Mouse (Mus musculus): ENCODE measurements at regions not wholly inside any gene's neighbourhood (a gene's known extent, or its start where the extent isn't known, plus 50 kb on each side); places are given as distances from the start of the nearest gene placed in this dataset.

GRCm38 (mm10) chr8:91876161-91876560 is 74.3 kb upstream of the Irx3 start:
- DNase-seq: no peak

DNA sequence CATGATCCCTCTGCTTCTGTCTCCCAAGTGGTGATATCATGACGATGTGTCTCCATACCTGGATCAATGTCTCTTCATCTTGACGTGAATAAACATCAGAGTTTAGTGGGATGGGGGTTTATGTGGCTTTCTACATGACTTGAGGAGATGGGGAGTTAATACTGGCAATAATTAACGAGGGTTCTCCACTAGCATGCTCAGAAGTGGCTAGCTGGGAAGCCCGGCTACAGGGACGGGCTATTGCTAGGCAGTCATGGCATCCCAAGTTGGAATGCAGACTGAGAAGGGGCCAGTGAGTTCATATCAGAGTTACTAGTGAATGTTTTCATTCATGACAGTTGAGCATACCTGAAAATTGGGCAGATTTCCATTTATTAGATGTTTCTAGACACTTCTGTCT is 71.4 kb upstream of the Irx3 start:
- DNase-seq: no peak

DNA sequence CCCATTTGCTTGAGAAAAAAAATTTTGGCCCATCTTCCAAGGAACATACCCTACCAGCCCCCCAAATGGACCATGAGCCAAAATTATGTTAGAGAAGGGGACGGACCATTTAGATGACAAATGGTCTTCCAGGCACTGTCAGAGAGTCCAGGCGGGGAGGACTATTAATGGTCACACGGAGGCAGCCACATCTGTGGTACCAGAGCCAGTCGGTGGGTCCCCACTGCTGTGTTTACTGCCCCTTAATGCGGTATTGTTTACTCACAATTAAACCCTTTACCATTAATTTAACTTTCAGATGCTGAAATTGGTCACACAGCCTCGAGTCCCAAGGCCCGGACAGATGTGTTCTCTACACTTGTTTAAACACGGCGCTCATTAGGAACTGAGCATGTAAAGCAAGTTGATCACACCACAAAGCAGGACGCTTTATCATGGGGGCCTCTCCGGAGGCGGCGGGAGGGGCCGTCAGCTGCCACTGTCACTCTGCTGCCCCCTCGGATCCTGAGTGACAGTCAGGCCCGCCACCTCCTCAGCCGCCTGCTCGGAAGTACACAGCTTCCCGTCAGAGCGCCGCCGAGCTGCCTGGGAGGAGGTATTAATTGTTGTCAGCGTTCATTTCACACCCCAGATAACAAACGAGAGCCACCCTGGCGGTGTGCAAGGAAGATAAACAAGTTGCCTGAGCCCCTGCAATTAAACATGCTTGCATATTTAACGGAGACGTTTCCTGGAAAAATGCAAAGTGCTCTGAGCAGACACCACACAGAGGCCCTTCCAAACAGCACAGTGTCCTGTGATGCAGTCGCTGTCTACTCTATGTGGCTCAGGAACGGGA is 70.6 kb upstream of the Irx3 start:
- DNase-seq: no peak

- DNase-seq: no peak
Measured at GRCm38 (mm10) chr8:91867069-91867468, 65.2 kb upstream of the Irx3 start.

- no peak for DNase-seq
Measured at GRCm38 (mm10) chr8:91866076-91866475, 64.2 kb upstream of the Irx3 start.

DNA sequence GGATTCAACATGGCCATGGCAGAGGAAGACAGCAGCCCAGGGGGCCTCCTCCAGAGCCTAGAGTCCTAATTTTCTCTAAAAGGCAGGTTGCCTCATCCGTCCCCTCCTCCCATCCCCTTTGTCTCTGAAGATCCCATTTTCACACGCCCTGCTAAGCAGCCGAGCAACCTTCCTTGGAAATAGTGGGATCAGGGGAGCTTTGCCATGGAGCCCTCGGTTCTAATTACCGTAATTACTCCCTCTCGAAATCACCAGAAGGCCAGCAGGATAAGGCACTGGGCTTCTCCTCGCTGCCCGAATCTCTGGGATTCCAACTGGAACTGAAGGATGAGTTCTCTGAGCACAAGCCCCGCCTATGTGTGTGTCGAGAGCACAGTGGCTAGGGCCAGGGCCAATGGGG is 63.5 kb upstream of the Irx3 start:
- DNase-seq: no peak

GRCm38 (mm10) chr8:91863505-91863904 is 61.6 kb upstream of the Irx3 start:
- DNase-seq: no peak

DNA sequence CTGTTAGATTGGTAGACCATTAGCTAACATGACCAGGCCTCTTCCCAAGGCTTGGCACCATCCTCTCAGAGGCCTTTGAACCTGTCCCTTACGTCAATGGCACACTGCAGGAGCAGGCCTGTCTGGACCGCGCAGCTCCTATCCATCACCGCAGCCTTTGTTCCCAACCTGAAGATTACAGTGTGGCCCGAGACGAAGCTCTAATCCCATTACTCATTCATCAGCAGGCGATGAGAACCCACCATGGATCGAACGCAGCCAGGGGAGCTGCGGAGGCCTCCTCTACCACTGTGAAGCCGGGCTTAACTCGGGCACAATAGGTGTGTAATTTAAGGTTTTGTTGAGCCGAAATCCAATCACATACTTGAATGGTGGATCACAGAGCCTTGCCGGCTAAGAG is 54.0 kb upstream of the Irx3 start:
- DNase-seq: no peak

DNA sequence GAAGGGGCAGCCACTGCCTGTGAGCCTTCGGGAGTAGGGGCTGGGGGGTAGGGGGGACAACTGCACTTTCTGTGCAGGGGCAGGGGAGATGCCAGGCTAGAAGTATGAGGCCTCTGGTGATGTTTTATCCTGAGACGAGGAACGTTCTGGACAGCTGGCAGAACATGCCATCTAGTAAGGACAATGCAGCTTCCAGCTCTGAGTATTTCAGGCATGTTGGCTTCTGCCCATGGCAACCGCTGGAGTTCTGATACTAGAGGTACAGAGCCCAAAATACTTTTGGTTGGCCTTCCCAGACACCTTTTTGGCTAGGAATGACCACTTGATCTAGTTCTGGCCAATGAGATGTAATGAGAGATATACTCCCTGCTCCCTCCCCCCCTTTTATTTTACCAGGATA is 52.5 kb upstream of the Irx3 start:
- no peak for DNase-seq

DNA sequence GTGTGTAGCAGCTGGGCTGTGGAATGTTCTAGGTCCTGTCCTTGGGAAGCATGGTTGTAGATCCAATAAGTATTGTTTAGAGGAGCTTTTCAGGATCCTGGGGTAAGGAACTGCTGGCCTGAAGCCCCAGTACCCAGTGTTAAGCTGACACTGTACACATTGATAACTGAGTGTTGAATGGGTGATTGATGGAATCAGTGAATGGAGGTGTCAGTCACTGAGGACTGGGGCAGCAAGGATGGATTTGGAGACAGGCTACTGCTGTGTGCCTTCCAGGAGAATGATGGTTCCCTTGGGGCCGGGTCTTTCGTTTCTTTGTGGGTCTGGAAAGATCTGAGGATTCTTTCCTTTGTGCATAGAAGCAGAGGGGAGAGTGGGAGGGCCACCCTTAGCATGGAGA is 51.9 kb upstream of the Irx3 start:
- no peak for DNase-seq

- no peak for DNase-seq
Measured at GRCm38 (mm10) chr8:91853336-91853735, 51.5 kb upstream of the Irx3 start.
